In the genomic region with DNA sequence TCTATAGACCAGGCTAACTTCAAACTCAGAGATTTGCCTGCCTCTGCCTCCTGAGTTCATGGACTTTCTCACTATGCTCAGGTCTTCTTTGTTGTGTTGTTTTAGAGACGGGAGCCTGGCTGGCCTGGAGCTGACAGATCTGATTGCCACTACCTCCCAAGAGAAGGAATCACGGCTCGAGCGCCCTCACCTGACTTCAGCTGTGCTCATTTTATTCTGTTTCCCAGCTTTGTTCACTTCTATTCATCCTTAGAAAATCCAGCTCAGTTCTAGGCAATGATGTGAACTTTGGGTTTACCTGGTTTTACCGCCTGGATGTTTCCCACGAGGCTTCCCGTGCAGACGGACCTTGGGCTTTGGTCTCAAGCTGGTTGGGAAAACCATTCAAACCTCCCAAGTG, we compare ENCODE assay signal across 15 mouse cellular contexts.
"Had no signal": no experiment of that assay in that cellular context is flagged by ENCODE, and none has a peak within 500 bp of the region (broad histone marks: within the 10 kb centered on the region; RNA-seq: fewer than 3 reads in every experiment).

No protein-coding gene starts in this region.

- H3K4me2 ChIP-seq: lung, embryonic 14.5 days; midbrain, embryonic 11.5 days; midbrain, embryonic 13.5 days; midbrain, embryonic 15.5 days; neural tube, embryonic 12.5 days; stomach, embryonic 15.5 days had no signal

- ATAC-seq: midbrain, embryonic 13.5 days; midbrain, embryonic 15.5 days had no signal

- H3K4me3 ChIP-seq: midbrain, embryonic 13.5 days; midbrain, embryonic 15.5 days; neural tube, embryonic 12.5 days; stomach, embryonic 15.5 days had no signal

- H3K4me1 ChIP-seq: midbrain, embryonic 13.5 days; midbrain, embryonic 15.5 days; neural tube, embryonic 12.5 days; stomach, embryonic 15.5 days had no signal

- DNase-seq: lung, adult 18-20 months; lung, embryonic 14.5 days; lung, postnatal 10 days; lung, postnatal 4 days; right cerebral cortex, postnatal 14 days; thymus, adult 2 months; thymus, postnatal 25 days; thymus, postnatal 4 days had no signal

- H3K27me3 ChIP-seq: midbrain, embryonic 13.5 days; midbrain, embryonic 15.5 days; neural tube, embryonic 12.5 days; stomach, embryonic 15.5 days had no signal

- H3K9ac ChIP-seq: lung, embryonic 14.5 days; midbrain, embryonic 13.5 days; midbrain, embryonic 15.5 days; neural tube, embryonic 12.5 days; stomach, embryonic 15.5 days had no signal

- H3K9me3 ChIP-seq: megakaryocyte, embryonic 14.5 days; midbrain, embryonic 13.5 days; midbrain, embryonic 15.5 days; neural tube, embryonic 12.5 days; stomach, embryonic 15.5 days had no signal

- H3K27ac ChIP-seq: midbrain, embryonic 13.5 days; midbrain, embryonic 15.5 days; neural tube, embryonic 12.5 days; stomach, embryonic 15.5 days; stomach, postnatal 0 days had no signal
